Mouse (Mus musculus) right cerebral cortex, adult 18-20 months (tissue): ENCODE results near the gene Grin2a.

Experiments
- DNase-seq: peaks from one replicate; pipeline ENCODE4 v3.0.0; 2022; ENCODE audit warnings: mixed read lengths

Grin2a gene

DNA sequence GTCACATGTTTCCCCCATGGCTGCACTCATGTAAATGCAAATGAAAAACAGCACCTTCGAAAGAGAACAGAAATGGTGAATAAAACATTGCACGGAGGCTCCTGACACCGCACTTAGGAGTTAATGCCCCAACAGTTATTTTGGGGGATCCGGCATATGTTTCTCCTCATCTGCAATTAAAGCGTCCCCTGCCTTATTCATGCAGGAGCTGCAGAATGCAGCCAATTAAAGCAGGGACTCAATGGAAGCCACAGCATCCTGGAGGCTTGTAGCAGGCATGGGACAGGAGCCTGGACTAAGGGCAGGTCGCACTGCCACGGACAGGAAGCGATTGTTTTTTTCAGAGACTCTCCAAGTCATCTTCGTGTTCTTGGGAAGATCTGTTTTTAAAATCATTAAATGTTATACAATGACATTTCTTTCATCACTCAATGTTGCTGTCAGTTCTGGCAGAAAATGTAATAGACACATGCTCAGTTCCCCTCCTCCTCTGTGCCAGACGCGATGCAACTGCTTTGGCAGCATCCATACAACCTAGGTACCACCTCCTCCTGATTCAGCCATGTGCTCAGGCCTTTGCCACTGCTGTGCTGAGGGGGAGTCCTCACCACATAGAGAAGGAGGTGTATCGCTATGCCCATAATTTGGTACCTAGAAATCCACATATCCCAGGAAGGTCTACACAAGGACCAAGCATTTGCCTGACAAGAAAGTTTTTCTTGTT is 143.9 kb downstream of the Grin2a start:
- DNase-seq = peak; percentile 56

DNA sequence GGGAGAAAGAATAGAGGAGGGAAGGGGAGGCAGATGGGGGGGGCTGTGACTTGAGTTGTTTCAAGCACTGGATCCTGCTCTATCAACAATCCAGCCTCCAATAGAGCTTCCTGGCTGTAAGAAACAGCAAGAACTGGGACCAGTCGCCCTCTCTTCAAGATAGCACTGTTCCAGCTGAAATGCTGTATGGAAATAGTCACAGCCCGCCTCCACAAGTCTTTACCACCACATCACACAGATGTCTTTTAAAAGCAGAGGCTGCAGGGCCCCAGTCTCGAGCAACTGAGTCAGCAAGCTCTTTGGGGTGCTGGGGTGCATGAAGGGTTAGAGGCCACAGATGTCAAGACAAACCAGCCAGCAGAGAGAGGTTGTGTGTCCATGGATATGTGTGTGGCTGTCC is 153.9 kb downstream of the Grin2a start:
- DNase-seq = peak; percentile 81

DNA sequence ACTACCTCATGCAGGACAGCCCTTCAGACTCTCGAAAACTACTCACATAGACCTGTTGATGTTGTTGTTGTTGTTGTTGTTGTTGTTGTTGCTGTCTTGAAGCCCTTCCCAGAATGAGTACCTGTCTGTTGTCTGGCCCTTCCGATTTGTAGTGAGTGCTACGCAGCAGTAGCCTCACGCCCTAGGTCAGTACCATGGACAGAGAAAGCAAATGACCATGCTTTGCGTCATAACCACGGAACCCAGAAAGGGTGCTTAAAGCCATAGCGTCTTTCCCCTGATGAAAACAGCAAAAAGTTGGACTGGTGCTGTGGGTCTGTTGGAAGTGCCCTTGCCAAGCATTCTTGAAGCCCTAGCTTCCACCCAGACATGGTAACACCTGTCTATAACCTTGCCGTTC is 158.8 kb downstream of the Grin2a start:
- no peak for DNase-seq

DNA sequence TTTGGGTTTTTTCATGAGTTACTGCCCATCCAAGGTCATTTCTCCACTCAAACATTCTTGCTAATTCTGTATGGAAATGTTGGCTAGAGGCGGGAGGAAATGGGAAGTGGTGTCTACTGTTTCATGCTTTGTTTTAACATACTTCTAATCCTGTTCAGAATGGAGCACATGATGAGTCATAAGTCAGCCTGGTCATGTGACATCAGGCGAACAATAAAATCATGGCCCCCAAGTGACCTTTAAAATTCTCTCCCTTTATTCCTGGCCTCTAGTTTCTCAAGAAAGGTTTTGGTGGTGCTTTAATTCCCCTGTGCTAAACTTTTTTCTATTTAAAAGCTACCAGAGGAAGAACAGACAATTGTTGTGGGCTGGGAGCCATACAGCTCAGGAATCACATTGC is 161.1 kb downstream of the Grin2a start:
- no peak for DNase-seq

DNA sequence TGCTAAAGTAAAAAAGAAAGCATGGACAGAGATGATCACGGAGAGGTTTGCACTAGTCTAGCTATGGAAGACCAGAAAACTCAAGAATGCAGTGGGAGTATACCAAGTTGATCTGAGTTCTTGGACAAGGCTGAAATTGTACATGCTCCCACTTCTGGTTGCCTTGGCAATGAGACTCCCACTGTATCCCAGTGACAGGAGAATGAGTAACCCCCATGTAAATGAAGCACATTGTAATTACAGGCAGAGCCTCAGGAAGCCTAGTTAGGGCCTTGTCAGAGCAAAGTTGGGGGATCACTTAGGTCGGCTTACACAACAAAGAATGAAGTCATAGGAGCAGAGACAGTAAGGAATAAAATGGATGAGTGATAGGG is 170.3 kb downstream of the Grin2a start:
- DNase-seq = peak; percentile 75

DNA sequence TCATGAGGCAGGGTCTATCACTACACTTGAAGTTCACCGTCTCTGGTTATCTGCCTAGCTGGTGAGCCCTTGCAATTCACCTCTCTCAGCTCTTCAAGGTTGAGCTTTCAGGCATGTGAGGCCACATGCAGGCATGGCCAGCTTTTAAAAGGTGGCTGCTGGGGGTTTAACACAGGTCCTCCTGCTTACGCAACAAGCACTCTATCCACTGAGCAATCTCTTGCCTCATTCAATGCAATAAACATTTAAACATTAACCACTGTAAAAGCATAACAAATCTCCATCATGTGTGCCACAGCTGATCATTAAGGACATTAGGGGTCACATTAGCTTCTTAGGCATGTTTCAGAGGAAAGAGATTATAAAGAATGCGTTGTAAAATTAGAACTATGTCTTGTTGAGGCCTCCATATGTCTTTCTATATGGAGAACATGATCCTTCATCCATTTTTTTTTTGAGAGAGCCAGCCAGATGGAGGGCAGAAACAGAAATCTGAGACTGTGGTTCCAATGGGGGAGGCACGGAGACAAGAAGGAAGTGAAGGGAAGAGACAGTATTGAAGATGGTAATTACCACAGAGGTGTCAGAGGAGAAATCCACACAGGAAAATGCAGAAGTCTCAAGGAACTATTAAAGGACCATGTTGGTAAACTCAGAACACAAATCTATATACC is 170.8 kb downstream of the Grin2a start:
- peak; percentile 43 for DNase-seq

DNA sequence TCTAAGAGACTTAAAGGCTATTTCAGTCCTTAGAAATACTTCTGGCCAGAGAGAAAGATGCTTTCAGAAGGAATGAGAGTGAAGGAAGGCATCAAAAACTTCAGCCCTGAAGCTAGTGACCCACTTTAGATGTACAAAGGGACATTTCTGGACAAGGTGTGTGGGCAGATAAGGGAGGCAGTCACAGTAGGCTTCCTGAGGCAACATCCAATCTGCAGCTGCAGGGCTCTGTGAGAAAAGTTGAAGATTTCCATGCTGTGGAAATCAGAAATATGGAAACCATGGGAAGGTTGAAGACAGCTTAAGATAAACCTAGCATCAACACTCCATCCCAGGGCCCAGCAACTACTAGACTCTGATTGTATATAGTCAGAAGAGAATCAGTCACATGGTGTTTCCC is 171.7 kb downstream of the Grin2a start:
- DNase-seq = peak; percentile 35

DNA sequence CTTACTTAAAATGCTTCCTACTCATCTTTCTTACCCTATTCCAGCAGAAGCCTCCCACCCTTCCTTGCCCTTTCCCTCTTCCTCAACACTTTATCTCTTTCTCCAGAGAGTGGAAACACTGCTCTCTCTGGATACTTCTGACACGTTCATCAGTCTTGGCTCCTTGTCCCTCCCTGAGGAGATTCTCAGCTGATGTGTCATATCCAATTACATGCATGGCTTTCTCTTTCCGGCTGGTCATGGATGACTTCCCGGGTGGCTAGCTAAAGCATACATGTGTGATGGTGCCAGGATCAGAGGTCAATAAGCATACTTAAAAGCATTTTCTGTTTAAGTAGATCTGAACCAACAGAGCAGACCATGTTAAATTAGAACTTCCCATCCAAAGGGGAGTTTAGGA is 175.9 kb downstream of the Grin2a start:
- no peak for DNase-seq

DNA sequence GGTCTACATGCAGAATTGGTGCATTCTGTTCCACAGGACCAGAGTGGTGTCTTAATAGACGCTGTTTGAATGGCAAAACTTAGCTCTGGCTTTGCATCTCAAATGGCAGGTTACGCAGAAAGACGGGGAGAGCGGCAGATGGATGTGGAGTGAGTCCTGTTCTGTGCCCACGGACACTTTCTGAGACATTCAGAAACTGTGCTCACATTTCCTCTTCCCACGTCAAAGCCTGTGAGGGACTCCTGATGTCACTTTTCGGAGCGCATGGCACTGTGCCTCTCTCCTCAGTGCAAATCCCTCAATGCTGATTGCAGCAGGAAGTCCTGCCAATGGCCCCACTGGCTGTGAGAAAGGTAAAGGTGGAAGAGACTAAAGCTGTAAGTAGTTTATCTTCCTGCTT is 194.0 kb downstream of the Grin2a start:
- peak; percentile 88 for DNase-seq

DNA sequence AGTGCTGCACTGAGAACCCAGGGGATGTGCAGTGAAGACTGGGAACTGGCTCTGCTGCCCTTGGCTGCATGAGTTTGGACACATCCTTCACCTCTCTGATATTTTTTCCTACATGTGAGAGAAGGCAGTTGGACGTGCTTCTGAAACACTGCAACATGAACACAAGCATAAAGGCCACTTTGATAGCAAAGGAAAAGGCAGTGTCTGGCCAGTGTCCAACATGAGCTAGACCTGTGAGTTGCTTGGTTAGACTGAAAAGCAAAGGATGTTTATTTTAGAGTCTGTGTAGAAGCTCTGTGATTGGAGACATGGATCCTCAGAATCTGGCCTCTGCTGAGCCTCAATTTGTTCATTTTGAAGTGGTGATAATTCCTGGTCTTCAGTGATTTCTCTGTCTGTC is 195.1 kb downstream of the Grin2a start:
- DNase-seq = no peak

DNA sequence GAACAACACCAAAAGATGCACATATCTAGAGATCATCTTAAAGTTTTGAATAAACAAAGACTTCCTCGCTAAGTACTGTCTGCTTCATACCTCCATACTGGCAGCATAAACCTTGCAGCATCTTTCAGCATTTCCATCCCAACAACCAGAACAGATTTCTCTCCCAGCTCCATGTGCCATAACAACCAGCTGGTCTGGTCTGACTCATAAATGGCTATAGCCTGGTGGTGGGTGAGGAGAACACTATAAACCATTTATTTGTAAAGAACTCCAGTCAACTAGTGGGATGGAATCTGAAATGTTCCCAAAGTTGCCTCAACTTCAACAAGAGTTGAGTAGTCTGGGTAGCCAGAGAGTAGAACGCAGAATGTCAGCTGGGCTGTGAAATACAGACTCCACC is 202.4 kb downstream of the Grin2a start:
- peak; percentile 30 for DNase-seq

DNA sequence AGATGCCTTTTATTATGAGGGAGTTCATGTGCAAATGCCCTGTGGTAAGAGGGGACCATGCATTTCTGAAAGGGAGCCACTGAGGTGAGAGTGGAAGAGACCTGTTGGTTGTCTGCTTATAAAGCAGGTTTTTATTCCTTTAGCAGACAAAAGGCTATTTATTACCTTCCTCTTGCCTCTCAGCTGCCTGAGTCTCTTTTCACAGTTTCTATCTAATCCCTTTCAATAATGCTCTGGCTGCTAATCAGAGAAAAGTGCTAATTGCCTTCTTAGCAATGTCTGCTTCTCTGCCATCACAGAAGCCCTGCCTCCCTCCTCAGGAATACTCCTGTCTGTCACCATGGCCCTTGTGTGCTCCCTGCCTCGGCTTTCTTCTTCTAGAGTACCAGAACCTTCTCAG is 209.1 kb downstream of the Grin2a start:
- no peak for DNase-seq

DNA sequence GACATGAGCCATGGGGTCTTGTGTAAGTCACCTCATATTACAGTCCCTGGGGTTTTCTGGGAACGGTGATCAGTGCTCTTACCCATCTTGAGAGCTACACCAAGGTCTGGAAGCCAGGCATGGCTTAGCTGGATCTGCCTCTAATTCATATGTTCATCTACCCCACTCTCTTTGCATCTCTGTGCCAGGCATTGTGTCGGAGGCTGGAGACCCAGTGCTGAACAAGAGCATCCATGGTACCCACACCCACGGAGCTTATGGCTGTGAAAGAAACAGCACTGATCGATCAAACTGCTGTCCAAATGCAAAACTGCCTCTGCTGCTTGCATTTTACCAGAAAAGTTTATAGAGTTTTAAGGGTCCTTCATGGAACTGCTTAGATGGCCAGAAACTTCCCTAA is 209.5 kb downstream of the Grin2a start:
- DNase-seq = no peak

DNA sequence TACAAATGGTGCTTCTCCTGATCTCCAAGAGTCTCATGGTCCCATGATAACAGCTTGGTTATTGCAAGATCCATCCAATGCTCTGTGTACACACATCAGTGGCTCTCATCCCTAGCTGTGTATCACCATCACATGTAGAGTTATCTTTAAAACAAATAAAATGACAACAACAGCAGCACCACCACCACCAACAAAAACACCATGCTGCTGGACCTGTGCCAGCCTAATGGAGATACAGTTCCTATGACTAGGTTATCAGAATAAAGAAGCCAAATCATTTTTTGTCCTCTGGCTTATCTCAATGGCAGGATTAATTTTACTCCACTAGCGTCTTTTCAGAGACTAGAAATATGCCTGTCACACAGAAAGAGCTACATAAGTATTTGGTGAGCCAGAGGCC is 226.4 kb downstream of the Grin2a start:
- DNase-seq = no peak

DNA sequence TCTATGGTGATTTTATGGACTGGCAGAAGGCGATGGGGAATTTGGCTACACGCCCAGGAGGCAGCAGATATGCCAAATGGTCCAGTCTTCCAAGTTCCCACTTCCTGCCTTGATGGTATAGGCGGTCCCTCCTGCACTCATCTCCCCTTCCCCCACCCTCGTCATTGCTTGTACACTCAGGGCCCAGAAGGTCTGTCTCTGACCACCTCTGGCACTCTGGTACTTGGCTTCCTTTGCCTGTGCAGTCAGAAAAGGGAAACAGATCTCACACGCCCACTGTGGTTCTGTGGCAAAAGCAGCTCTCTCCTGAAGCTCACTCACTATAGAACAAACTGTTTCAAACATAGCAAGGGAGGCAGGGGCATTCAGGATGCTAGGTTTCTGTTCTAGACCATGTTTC is 227.0 kb downstream of the Grin2a start:
- DNase-seq = peak; percentile 81

DNA sequence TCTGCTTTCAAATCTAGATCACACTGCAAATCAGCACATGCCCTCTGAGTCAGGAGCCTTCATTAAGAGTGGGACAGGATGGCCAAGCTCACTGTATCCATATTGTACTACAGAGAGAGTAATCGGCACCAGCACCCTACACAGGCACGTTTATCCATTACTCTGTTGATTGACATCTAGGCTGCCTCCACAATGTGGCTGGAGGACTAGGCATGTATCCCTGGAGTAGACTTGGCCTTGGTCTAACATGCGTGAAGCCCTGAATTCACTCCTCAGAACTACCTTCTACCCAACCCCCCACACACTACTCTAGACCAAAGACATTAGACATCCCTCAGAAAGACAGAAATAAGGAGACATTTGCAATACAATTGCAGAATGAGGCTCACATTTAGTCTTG is 227.4 kb downstream of the Grin2a start:
- DNase-seq = no peak

DNA sequence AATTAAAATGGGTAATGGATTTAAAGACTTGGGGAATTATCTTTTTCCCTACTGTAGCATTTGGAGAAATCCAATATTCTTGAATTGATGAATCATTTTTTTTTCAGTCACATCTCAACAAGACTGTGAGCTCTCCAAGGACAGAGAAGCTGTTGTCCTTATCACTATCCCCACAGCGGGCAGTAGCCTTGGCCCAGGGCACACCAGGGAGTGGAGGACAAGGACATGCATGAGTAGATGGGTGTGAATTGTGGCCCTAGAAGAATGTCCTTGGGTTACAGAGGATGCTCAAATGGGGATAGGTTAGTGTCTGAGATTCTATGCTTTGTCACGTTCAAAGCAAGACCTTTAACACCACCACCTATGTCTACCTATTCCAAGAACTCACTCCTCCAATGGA is 231.3 kb downstream of the Grin2a start:
- no peak for DNase-seq

DNA sequence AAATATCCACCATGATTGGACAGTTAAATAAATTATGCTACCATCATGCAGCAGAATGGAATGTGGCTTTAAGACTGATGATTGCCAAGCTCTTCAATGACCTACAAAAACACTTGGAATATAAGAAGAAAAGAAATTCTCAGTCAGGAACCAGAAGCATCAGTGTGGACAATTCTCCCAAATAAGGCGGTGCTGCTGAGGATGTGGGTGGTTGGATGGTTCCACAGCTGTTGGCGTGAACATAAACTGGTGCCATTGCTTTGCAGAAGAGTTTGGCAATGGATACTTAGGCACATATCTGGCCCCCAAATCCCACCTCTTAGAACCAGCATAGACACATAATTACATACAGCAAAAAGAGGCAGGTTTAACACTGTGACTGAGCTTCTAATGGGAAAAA is 235.0 kb downstream of the Grin2a start:
- no peak for DNase-seq

DNA sequence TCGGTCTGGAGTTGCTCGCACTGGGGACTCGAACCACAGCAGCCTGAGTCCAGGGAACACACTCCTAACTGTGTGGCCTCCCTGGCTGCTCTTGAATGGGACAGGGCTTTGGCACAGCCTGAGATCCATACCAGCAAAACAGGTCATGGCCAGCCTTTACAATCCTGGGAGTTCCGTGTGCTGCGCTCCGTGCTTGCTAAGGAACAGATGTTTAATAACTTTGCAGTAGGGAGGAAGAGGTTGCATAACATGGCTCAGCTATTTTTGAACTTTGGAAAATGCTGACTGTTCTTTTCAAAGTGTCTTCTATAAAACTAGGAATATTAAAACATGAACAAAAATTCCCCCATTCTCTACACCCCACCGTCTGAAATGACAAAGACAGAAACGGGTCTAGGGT is 238.5 kb downstream of the Grin2a start:
- DNase-seq = no peak

DNA sequence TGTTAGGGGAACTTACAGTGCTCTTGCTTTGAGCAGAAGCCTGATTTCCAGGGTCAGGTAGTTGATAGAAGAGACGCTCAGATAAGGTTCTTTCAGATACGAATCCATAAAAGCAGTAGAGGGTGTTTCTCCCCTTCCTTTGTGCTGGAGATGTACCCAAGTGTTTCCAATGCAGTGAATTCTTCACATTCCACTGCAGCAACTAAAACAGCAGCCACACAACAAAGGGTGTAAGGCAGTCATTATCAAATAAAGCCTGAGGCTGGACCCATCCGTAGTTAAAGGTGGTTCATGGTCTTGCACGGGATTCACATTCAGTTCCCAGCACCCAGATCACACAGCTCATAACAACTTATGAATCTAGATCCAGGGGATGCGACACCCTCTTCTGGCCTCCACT is 241.3 kb downstream of the Grin2a start:
- no peak for DNase-seq

DNA sequence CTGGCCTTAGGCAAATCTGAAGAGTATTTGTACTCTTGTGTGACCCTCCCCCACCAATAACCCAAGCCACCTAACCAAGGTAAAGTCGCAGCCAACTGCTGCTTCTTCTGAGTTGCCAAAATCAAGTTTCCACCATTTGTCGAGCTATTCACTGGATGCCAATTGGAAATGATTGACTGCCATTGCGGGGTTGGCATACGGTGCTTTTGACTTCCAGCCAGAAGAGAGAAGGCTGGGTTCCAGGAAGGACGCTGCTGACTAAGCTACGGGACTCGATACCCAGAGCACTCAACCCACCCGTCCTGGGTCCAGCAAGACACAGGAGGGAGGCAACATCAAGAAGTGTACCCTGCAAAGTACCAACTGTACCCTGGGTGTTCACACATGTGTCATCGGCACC is 242.3 kb downstream of the Grin2a start:
- DNase-seq = peak; percentile 70

DNA sequence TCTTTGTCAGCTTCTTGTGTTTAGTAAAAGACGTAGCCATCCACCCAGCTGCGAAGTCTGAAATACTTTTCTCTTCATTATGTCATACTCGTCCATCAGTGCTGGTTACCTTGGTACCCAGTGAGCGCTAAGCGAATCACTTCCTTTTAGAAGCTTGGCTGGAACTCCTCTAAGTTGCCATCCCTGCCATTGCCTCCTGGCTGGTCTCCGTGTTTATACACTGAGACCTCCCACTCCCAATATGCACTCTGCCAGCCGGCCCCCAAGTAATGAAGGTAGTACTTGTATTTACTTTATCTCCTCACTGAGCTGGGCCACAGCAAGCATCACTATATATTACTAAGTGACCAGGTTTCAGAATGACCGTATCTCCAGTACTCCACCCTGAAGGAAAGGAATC is 242.8 kb downstream of the Grin2a start:
- no peak for DNase-seq

DNA sequence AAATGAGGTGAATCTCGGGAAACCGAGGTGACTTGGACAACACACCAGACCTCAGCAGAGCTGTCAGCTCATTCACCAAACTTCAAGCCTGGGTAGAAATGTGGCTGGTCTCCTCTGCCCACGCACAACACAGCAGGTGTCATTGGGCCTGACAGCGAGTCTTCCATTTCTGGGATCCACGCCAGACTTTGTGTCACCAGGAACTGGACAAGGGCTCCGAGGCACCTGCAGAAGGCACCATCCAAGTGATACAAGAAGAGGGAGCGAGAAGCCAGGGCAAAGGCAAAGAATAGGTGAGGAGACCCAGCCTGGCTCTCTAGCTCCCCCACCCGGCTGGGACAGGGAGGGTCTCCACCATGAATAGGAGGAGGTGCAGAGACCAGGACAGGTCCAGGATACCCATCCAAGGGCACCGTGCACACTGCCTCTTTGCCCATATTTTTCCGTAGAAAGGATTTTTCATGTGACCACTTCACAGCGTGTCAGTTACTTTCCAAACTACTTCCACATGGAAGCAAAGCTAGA is 244.3 kb downstream of the Grin2a start:
- no peak for DNase-seq

DNA sequence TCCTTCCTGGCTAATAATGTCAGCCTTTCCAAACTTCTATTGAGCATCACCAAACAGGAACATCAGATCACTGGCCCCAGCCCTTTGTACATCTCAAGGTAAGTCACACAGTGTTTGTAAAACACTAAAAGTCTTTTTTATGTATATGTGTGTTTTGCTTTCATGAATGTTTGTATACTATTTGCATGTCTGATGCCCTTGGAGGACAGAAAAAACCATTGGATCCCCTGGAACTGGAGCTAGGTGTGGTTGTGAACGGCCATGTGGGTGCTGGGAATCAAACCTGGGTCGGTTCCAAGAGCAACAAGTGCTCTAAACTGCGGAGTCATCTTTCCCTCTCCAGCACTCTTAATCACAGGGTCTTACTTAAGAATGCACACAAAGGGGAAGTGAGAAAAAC is 245.7 kb downstream of the Grin2a start:
- DNase-seq = no peak

DNA sequence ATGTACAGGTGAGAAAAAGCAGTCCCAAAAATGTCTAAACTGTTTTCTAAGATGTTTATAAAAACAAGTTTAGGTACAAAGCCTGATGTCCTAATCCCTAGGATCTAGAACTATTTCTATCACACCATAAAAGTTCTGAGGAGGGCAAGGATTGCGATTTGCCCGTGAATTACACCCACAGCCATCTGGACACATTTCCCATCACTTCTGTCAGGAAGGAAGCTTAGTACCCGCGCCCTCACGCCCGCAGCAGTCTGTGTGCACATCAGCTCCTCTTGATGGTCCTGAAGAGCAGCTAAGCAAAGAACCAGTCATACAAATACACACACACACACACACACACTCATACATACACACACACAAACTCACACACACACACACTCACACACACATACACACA is 252.9 kb downstream of the Grin2a start:
- DNase-seq = peak; percentile 65
